Mouse (Mus musculus) neural tube, embryonic 15.5 days (tissue): ENCODE data around the gene Olfr1352. TPM values are rescaled to one million over a fixed set of nuclear protein-coding genes. Genes with fewer than 3 reads are reported as not detected.
"Not testable (repeated sequence)": the region's sequence is repeated elsewhere in the genome, so short reads cannot be mapped to it uniquely, and the experiment has no call there.

Source experiments
- ATAC-seq: fragments of 200-750 bp; cut with Nextera tagmentation; 2 replicates; pipeline ENCODE4 v1.8.0; 2017; ENCODE audit warnings: mild to moderate bottlenecking, moderate TSS enrichment, moderate library complexity; ENCODE audit not compliant: low FRiP score
- H3K27ac ChIP-seq: fragments of 300-500 bp; sonication (generic); replicated peaks from 2 replicates; pipeline ENCODE4 v1.5.1; 2015; ENCODE audit warnings: mild to moderate bottlenecking, inconsistent platforms
- H3K27me3 ChIP-seq: fragments of 300-500 bp; sonication (generic); replicated peaks from 2 replicates; pipeline ENCODE4 v1.6.1; 2015; ENCODE audit warnings: inconsistent platforms
- H3K36me3 ChIP-seq: fragments of 300-500 bp; sonication (generic); 2 replicates; pipeline ENCODE4 v1.6.1; 2015; ENCODE audit warnings: inconsistent platforms
- H3K4me1 ChIP-seq: fragments of 300-500 bp; sonication (generic); 2 replicates; pipeline ENCODE4 v1.6.1; 2015; ENCODE audit warnings: inconsistent platforms
- H3K4me2 ChIP-seq: fragments of 300-500 bp; sonication (generic); 2 replicates; pipeline ENCODE4 v1.6.1; 2015; ENCODE audit warnings: inconsistent platforms, mild to moderate bottlenecking, moderate library complexity
- H3K4me3 ChIP-seq: fragments of 300-500 bp; sonication (generic); replicated peaks from 2 replicates; pipeline ENCODE4 v1.5.1; 2015; ENCODE audit warnings: mild to moderate bottlenecking, inconsistent platforms
- H3K9ac ChIP-seq: fragments of 300-500 bp; sonication (generic); replicated peaks from 2 replicates; pipeline ENCODE4 v1.6.1; 2015; ENCODE audit warnings: mild to moderate bottlenecking, inconsistent platforms
- H3K9me3 ChIP-seq: fragments of 300-500 bp; sonication (generic); replicated peaks from 2 replicates; pipeline ENCODE4 v1.6.1; 2016; ENCODE audit warnings: inconsistent platforms
- WGBS: fragments of 180-500 bp; shearing (Covaris S2); methylation state at CpG from one replicate; pipeline ENCODE4 v1.1.7; 2015; ENCODE audit warnings: mixed read lengths; 5-methylcytosine and 5-hydroxymethylcytosine counted together
- polyA plus RNA-seq: library from polyadenylated mRNA; unstranded; fragments of >200 nt; fragmentation: Nextera tagmentation; extraction: Ambion mirVana; gene quantifications from 2 replicates; pipeline ENCODE4 v1.2.1, GENCODE M21; 2015

The Olfr1352 gene
- polyA plus RNA-seq = not detected in 2 replicates

GRCm38 (mm10) chr10:78980750-78981149, at the start of gene Olfr1352:
Olfr1352 (plus strand) TSS chr10:78981050.
- no peaks in the 10 kb centered on the region for H3K9me3 ChIP-seq
- no peaks in the 10 kb centered on the region for H3K4me1 ChIP-seq
- H3K27ac ChIP-seq = no peak within 1 kb of the TSS
- H3K4me3 ChIP-seq = no peak within 1 kb of the TSS
- ATAC-seq = no peak
- H3K4me2 ChIP-seq = no peak within 1 kb of the TSS
- no peaks in the 10 kb centered on the region for H3K27me3 ChIP-seq
- no peak within 1 kb of the TSS for H3K9ac ChIP-seq
- H3K36me3 ChIP-seq = no peaks in the 10 kb centered on the region

- not testable (repeated sequence) for H3K27ac ChIP-seq, H3K36me3 ChIP-seq, H3K9ac ChIP-seq, H3K4me3 ChIP-seq, H3K9me3 ChIP-seq, H3K27me3 ChIP-seq, H3K4me1 ChIP-seq, ATAC-seq, H3K4me2 ChIP-seq
- WGBS = 88% methylated on average over 1 of the region's 1 CpGs
These were observed 30.5 kb upstream of the Olfr1352 start, which contains the start of gene Olfr8 for GRCm38 (mm10) chr10:78950336-78950735. Olfr8 (plus strand) TSS chr10:78950636.

- not testable (repeated sequence) for H3K4me3 ChIP-seq, H3K9me3 ChIP-seq, H3K4me2 ChIP-seq, ATAC-seq, H3K9ac ChIP-seq, H3K27ac ChIP-seq, H3K27me3 ChIP-seq, H3K4me1 ChIP-seq, H3K36me3 ChIP-seq
These were observed 17.8 kb upstream of the Olfr1352 start, which contains the start of gene Olfr1353 for GRCm38 (mm10) chr10:78963009-78963408. Olfr1353 (plus strand) TSS chr10:78963309.

- Histone ChIP-seq H3K4me1 (no peaks in the 10 kb centered on the region), H3K9ac (no peak within 1 kb of the TSS), H3K27ac (no peak within 1 kb of the TSS), H3K4me3 (no peak within 1 kb of the TSS), H3K9me3 (0 out of 2 replicates have a peak, but pooled peaks cover 3% of the 10 kb centered on the region), H3K27me3 (no peaks in the 10 kb centered on the region), H3K4me2 (no peak within 1 kb of the TSS), H3K36me3 (no peaks in the 10 kb centered on the region)
- WGBS = 74% methylated on average over 1 of the region's 1 CpGs
- ATAC-seq = no peak
These were observed 31.3 kb downstream of the Olfr1352 start, which contains the start of gene Olfr1351 for GRCm38 (mm10) chr10:79012172-79012571. Olfr1351 (plus strand) TSS chr10:79012472.

- Histone ChIP-seq H3K27ac (no peak within 1 kb of the TSS), H3K9ac (no peak within 1 kb of the TSS), H3K4me2 (no peak within 1 kb of the TSS), H3K36me3 (no peaks in the 10 kb centered on the region), H3K27me3 (no peaks in the 10 kb centered on the region), H3K4me3 (no peak within 1 kb of the TSS), H3K9me3 (0 out of 2 replicates have a peak, but pooled peaks cover 4% of the 10 kb centered on the region), H3K4me1 (no peaks in the 10 kb centered on the region)
- no peak for ATAC-seq
These were observed 47.6 kb downstream of the Olfr1352 start, which contains the start of gene Olfr57 for GRCm38 (mm10) chr10:79028441-79028840. Olfr57 (plus strand) TSS chr10:79028741.

Other genes with a start within 250 kb of the Olfr1352 start
- gene Ccdc105, start 228.0 kb upstream of the Olfr1352 start, polyA plus RNA-seq = 0.36 and 0.49 TPM in 2 replicates
- gene Slc1a6, start 200.6 kb upstream of the Olfr1352 start, polyA plus RNA-seq = 27.5 and 31.0 TPM in 2 replicates
- not detected in 2 replicates for gene Olfr1356, start 128.9 kb upstream of the Olfr1352 start, polyA plus RNA-seq
- not detected in 2 replicates for gene Olfr1355, start 105.5 kb upstream of the Olfr1352 start, polyA plus RNA-seq
- gene Olfr1354, start 67.9 kb upstream of the Olfr1352 start, polyA plus RNA-seq = not detected in 2 replicates
- gene Olfr8, start 30.4 kb upstream of the Olfr1352 start, polyA plus RNA-seq = not detected in 2 replicates
- not detected in 2 replicates for gene Olfr1353, start 17.7 kb upstream of the Olfr1352 start, polyA plus RNA-seq
- 0.17 TPM in 1 of 2 replicates, not detected in the other for gene Olfr1351, start 31.4 kb downstream of the Olfr1352 start, polyA plus RNA-seq
- 0.24 and 0.60 TPM in 2 replicates for gene Olfr57, start 47.7 kb downstream of the Olfr1352 start, polyA plus RNA-seq
- gene 2610008E11Rik, start 116.5 kb downstream of the Olfr1352 start, polyA plus RNA-seq = 40.9 and 44.4 TPM in 2 replicates
- not detected in 2 replicates for gene Vmn2r80, start 167.7 kb downstream of the Olfr1352 start, polyA plus RNA-seq